Mouse (Mus musculus): ENCODE results near the gene Map4k3.

DNA sequence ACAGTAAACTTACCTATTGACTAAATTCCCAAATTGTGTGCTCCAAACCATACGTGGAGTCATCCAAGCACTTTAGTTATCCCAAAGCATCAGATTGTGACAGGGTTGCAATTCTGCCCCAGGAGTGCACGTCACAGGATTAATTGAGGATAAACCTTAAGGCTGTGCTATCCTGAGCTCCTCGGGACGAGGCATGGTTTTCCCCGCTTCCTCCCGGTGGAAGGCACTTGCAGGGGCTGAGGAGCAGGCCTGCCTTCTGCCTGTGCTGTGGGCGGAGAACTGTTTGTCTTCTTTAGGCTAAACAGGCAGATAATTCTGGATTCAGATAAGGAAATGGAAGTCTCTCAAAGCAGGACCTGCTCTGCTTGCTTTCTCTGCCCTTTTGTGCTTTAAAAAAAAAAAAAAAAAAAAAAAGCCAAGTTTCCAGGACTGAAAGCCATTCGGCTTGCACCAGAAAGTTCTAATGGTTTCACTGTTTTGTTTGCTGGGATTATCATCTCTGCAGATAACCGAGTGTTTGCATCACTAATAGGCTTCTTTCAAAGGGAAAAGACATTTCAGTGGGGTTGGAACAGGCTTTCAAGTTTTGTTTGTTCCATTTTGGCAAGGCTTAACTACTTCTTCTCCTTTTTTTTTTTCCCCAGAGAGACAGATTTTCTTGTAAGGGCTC, 930 bp upstream of the Map4k3 start:
- TF ChIP-seq CTCF (IDR thresholded peaks at IDR 0.05; ENCODE audit: low read depth, low read length) = no peak
- no peak for TF ChIP-seq POLR2A (IDR thresholded peaks at IDR 0.05; ENCODE audit: extremely low read depth, insufficient read depth, low read length)

Measured in liver, adult 2 months (tissue).